In genomic region chr1:167236790-167237189, GRCm38 (mm10) we compare ENCODE assay signal across 26 mouse cellular contexts. TPM values are rescaled to one million over a fixed set of nuclear protein-coding genes. Genes with fewer than 3 reads are reported as not detected.
DNase-seq lines count a peak whose midpoint lies in the region; ATAC-seq lines count a peak whose summit lies in the region.
"Had no signal": no experiment of that assay in that cellular context is flagged by ENCODE, and none has a peak within 500 bp of the region (broad histone marks: within the 10 kb centered on the region; RNA-seq: fewer than 3 reads in every experiment).

No protein-coding gene starts in this region.

- intact Hi-C loops in gastrocnemius, postnatal 36 days (cut with DNase I), result no loop called here

- H3K27me3 ChIP-seq in heart, embryonic 10.5 days (ENCODE audit: insufficient read depth, poor library complexity, severe bottlenecking), result no peaks in the 10 kb centered on the region
- H3K27me3 ChIP-seq in neural tube, embryonic 11.5 days (ENCODE audit: control insufficient read depth, insufficient read depth, low read length), result no peaks in the 10 kb centered on the region
- H3K27me3 ChIP-seq: forebrain, embryonic 13.5 days; hindbrain, embryonic 15.5 days; limb, embryonic 13.5 days; liver, embryonic 12.5 days; neural tube, embryonic 15.5 days; stomach, embryonic 15.5 days had no signal

- H3K4me3 ChIP-seq in heart, embryonic 10.5 days, result no peak overlapping the region
- H3K4me3 ChIP-seq in neural tube, embryonic 11.5 days (ENCODE audit: low read depth, low read length), result no peak overlapping the region
- H3K4me3 ChIP-seq: forebrain, embryonic 13.5 days; hindbrain, embryonic 15.5 days; limb, embryonic 13.5 days; liver, embryonic 12.5 days; midbrain, embryonic 10.5 days; myocyte; neural tube, embryonic 15.5 days; stomach, embryonic 15.5 days had no signal

- H3K4me2 ChIP-seq in neural tube, embryonic 11.5 days (ENCODE audit: low read depth), result no peak overlapping the region
- H3K4me2 ChIP-seq: forebrain, embryonic 13.5 days; hindbrain, embryonic 15.5 days; limb, embryonic 13.5 days; liver, embryonic 12.5 days; neural tube, embryonic 15.5 days; stomach, embryonic 15.5 days had no signal

- H3K27ac ChIP-seq in heart, embryonic 10.5 days, result no peak overlapping the region
- no peak overlapping the region for H3K27ac ChIP-seq in neural tube, embryonic 11.5 days (ENCODE audit: low read depth, low read length)
- H3K27ac ChIP-seq: forebrain, embryonic 13.5 days; hindbrain, embryonic 15.5 days; limb, embryonic 13.5 days; liver, embryonic 12.5 days; midbrain, embryonic 10.5 days; neural tube, embryonic 15.5 days; stomach, embryonic 15.5 days had no signal

- peak; percentile 34 for DNase-seq in gastrocnemius, postnatal 10 days
- DNase-seq in gastrocnemius, postnatal 36 days, result no peak
- DNase-seq in heart, adult 9 months (ENCODE audit: low spot score in 2 of 2), result peak; percentile 41 to 43
- no peak for DNase-seq in heart, embryonic 10.5 days (ENCODE audit: low spot score)
- DNase-seq in neural tube, embryonic 11.5 days (ENCODE audit: low spot score), result no peak
- no peak for DNase-seq in neural tube, embryonic 10.5 days (ENCODE audit: extremely low spot score, low spot score)
- no peak for DNase-seq in urinary bladder, postnatal 4 days (ENCODE audit: low spot score in 2 of 2)
- DNase-seq in layer of hippocampus, adult 11-12 months (ENCODE audit: low spot score), result no peak
- DNase-seq: adrenal gland, postnatal 36 days; cerebellum, adult 9-10 months; kidney, adult 8-10 months; kidney, postnatal 36 days; lung, adult 2 months; right cerebral cortex, adult 18-20 months; right cerebral cortex, postnatal 4 days; thymus, adult 18-20 months; thymus, postnatal 36 days had no signal

- no peak overlapping the region for H3K9ac ChIP-seq in neural tube, embryonic 11.5 days (ENCODE audit: low read length)
- H3K9ac ChIP-seq: forebrain, embryonic 13.5 days; hindbrain, embryonic 15.5 days; limb, embryonic 13.5 days; liver, embryonic 12.5 days; neural tube, embryonic 15.5 days; stomach, embryonic 15.5 days had no signal

- WGBS in heart, embryonic 10.5 days, result 64% methylated on average over 8 of the region's 8 CpGs
- WGBS in neural tube, embryonic 11.5 days, result 78% methylated on average over 8 of the region's 8 CpGs

- H3K4me1 ChIP-seq in heart, embryonic 10.5 days, result peaks cover 73% of the 10 kb centered on the region
- H3K4me1 ChIP-seq in neural tube, embryonic 11.5 days (ENCODE audit: control insufficient read depth, insufficient read depth, low read length), result peaks cover 18% of the 10 kb centered on the region

- ATAC-seq in neural tube, embryonic 11.5 days (ENCODE audit: insufficient read depth, low FRiP score, low TSS enrichment), result peak; percentile 13; the same call in 1 of the 2 replicates
- ATAC-seq: forebrain, embryonic 13.5 days; liver, embryonic 12.5 days; midbrain, embryonic 16.5 days had no signal

- H3K9me3 ChIP-seq in heart, embryonic 10.5 days, result no peaks in the 10 kb centered on the region
- H3K9me3 ChIP-seq in neural tube, embryonic 11.5 days (ENCODE audit: control insufficient read depth, low read length), result no peaks in the 10 kb centered on the region
- H3K9me3 ChIP-seq: forebrain, embryonic 13.5 days; hindbrain, embryonic 15.5 days; limb, embryonic 13.5 days; liver, embryonic 12.5 days; midbrain, embryonic 10.5 days; neural tube, embryonic 15.5 days; stomach, embryonic 15.5 days had no signal

- H3K36me3 ChIP-seq in heart, embryonic 10.5 days, result peaks cover 34% of the 10 kb centered on the region
- peaks cover 10% of the 10 kb centered on the region for H3K36me3 ChIP-seq in neural tube, embryonic 11.5 days (ENCODE audit: control insufficient read depth, insufficient read depth, low read length)
- H3K36me3 ChIP-seq: stomach, embryonic 15.5 days had no signal

RNA-seq across cellular contexts. Expression of gene Uck2, which starts 48.3 kb away (rescaled TPM):
- total RNA-seq in gastrocnemius, postnatal 10 days (2021), result 10 to 100 TPM; 25.1 to 32.1 TPM
- total RNA-seq in gastrocnemius, postnatal 36 days (2021), result 10 to 100 TPM; 17.6 to 18.9 TPM
- 80.6 and 114 TPM in 2 replicates for polyA plus RNA-seq in heart, embryonic 10.5 days (2016; fragmentation: Nextera tagmentation; extraction: Ambion mirVana)
- 116 and 119 TPM in 2 replicates for polyA plus RNA-seq in neural tube, embryonic 11.5 days (2014; fragmentation: Nextera tagmentation; extraction: Ambion mirVana)

Comparison
In these comparisons a context has a peak if more than half of its experiments do, and no peak if none do; other contexts are left out.
1. DNase-seq: peak in gastrocnemius, postnatal 10 days (single experiment) and heart, adult 9 months (2 of 2); none in gastrocnemius, postnatal 36 days (0 of 2), heart, embryonic 10.5 days (single experiment), neural tube, embryonic 11.5 days (single experiment), neural tube, embryonic 10.5 days (single experiment), urinary bladder, postnatal 4 days (0 of 2) and layer of hippocampus, adult 11-12 months (single experiment).